Mouse (Mus musculus): ENCODE measurements around the gene Emc6.

GRCm38 (mm10) chr11:73194444-73194843 is 17.6 kb upstream of the Emc6 start:
- no peak for TF ChIP-seq CTCF (IDR thresholded peaks at IDR 0.05; ENCODE audit: low read depth)
- TF ChIP-seq EP300 (IDR thresholded peaks at IDR 0.05; ENCODE audit: low read depth): no peak
